Mouse (Mus musculus): ENCODE data around the gene Cyp4f13. TPM values are rescaled to one million over a fixed set of nuclear protein-coding genes. Genes with fewer than 3 reads are reported as not detected.

The Cyp4f13 gene
- polyA plus RNA-seq (2012; ENCODE audit: insufficient read depth, insufficient read length, missing spikeins) = 49.0 and 53.3 TPM in 2 replicates

- H3K4me3 ChIP-seq (ENCODE audit: insufficient read depth, low read length) = peak within 1 kb of the TSS; percentile 83
- H3K4me1 ChIP-seq (ENCODE audit: control insufficient read depth, insufficient read depth, low read length) = peaks cover 13% of the 10 kb centered on the region
- peak; percentile 30; the same call in 1 of the 2 replicates for TF ChIP-seq POLR2A (IDR thresholded peaks at IDR 0.05; ENCODE audit: borderline replicate concordance, low read depth, low read length)
- TF ChIP-seq CTCF (IDR thresholded peaks at IDR 0.05; ENCODE audit: low read depth, low read length) = no peak
- peak within 1 kb of the TSS; percentile 81 for H3K27ac ChIP-seq (ENCODE audit: insufficient read depth, low read depth, low read length)
These were observed at the start of gene Cyp4f13 for GRCm38 (mm10) chr17:32947215-32947914. Gene Cyp4f13 (minus strand): TSS chr17:32947402.

GRCm38 (mm10) chr17:32992699-32993474 is 45.7 kb upstream of the Cyp4f13 start, which contains the start of gene Zfp952:
Gene Zfp952 (plus strand): TSS chr17:32993129.
- H3K4me1 ChIP-seq (ENCODE audit: control insufficient read depth, insufficient read depth, low read length) = peaks cover 5% of the 10 kb centered on the region; the same call in 1 of the 2 replicates
- H3K4me3 ChIP-seq (ENCODE audit: insufficient read depth, low read length) = peak within 1 kb of the TSS; percentile 72
- peak within 1 kb of the TSS; percentile 51 for H3K27ac ChIP-seq (ENCODE audit: insufficient read depth, low read depth, low read length)
- TF ChIP-seq POLR2A (IDR thresholded peaks at IDR 0.05; ENCODE audit: borderline replicate concordance, low read depth, low read length) (no peak), CTCF (IDR thresholded peaks at IDR 0.05; ENCODE audit: low read depth, low read length) (no peak)

GRCm38 (mm10) chr17:32991965-32992698 is 44.9 kb upstream of the Cyp4f13 start:
- Histone ChIP-seq H3K4me3 (ENCODE audit: insufficient read depth, low read length) (peak overlapping the region; percentile 72), H3K27ac (ENCODE audit: insufficient read depth, low read depth, low read length) (no peak overlapping the region), H3K4me1 (ENCODE audit: control insufficient read depth, insufficient read depth, low read length) (peaks cover 5% of the 10 kb centered on the region; the same call in 1 of the 2 replicates)
- TF ChIP-seq POLR2A (IDR thresholded peaks at IDR 0.05; ENCODE audit: borderline replicate concordance, low read depth, low read length) = no peak
- peak; percentile 26; the same call in 1 of the 2 replicates for TF ChIP-seq CTCF (IDR thresholded peaks at IDR 0.05; ENCODE audit: low read depth, low read length)

GRCm38 (mm10) chr17:32986301-32986700 is 39.1 kb upstream of the Cyp4f13 start:
- TF ChIP-seq CTCF (IDR thresholded peaks at IDR 0.05; ENCODE audit: low read depth, low read length) (no peak), POLR2A (IDR thresholded peaks at IDR 0.05; ENCODE audit: borderline replicate concordance, low read depth, low read length) (no peak)
- no peak overlapping the region for H3K27ac ChIP-seq (ENCODE audit: insufficient read depth, low read depth, low read length)
- H3K4me1 ChIP-seq (ENCODE audit: control insufficient read depth, insufficient read depth, low read length) = no peaks in the 10 kb centered on the region

GRCm38 (mm10) chr17:32981361-32981760 is 34.2 kb upstream of the Cyp4f13 start:
- Histone ChIP-seq H3K4me3 (ENCODE audit: insufficient read depth, low read length) (no peak overlapping the region), H3K27ac (ENCODE audit: insufficient read depth, low read depth, low read length) (no peak overlapping the region), H3K4me1 (ENCODE audit: control insufficient read depth, insufficient read depth, low read length) (no peaks in the 10 kb centered on the region)
- TF ChIP-seq CTCF (IDR thresholded peaks at IDR 0.05; ENCODE audit: low read depth, low read length) (no peak), POLR2A (IDR thresholded peaks at IDR 0.05; ENCODE audit: borderline replicate concordance, low read depth, low read length) (no peak)

More at GRCm38 (mm10) chr17:32986301-32986700, 39.1 kb upstream of the Cyp4f13 start:
- H3K4me3 ChIP-seq (ENCODE audit: insufficient read depth, low read length) = no peak overlapping the region

GRCm38 (mm10) chr17:32965623-32966290 is 18.6 kb upstream of the Cyp4f13 start, which contains the start of gene Zfp472:
Gene Zfp472 (plus strand): TSS chr17:32965814.
- Histone ChIP-seq H3K4me3 (ENCODE audit: insufficient read depth, low read length) (peak within 1 kb of the TSS; percentile 90), H3K4me1 (ENCODE audit: control insufficient read depth, insufficient read depth, low read length) (peaks cover 10% of the 10 kb centered on the region), H3K27ac (ENCODE audit: insufficient read depth, low read depth, low read length) (peak within 1 kb of the TSS; percentile 81)
- TF ChIP-seq POLR2A (IDR thresholded peaks at IDR 0.05; ENCODE audit: borderline replicate concordance, low read depth, low read length) = no peak
- no peak for TF ChIP-seq CTCF (IDR thresholded peaks at IDR 0.05; ENCODE audit: low read depth, low read length)

GRCm38 (mm10) chr17:32965253-32965622 is 18.0 kb upstream of the Cyp4f13 start:
- Histone ChIP-seq H3K4me3 (ENCODE audit: insufficient read depth, low read length) (peak overlapping the region; percentile 90), H3K27ac (ENCODE audit: insufficient read depth, low read depth, low read length) (peak overlapping the region; percentile 61), H3K4me1 (ENCODE audit: control insufficient read depth, insufficient read depth, low read length) (peaks cover 10% of the 10 kb centered on the region)
- no peak for TF ChIP-seq CTCF (IDR thresholded peaks at IDR 0.05; ENCODE audit: low read depth, low read length)
- TF ChIP-seq POLR2A (IDR thresholded peaks at IDR 0.05; ENCODE audit: borderline replicate concordance, low read depth, low read length) = no peak

GRCm38 (mm10) chr17:32951441-32951840 is 4.2 kb upstream of the Cyp4f13 start:
- H3K4me3 ChIP-seq (ENCODE audit: insufficient read depth, low read length) = no peak overlapping the region
- peaks cover 6% of the 10 kb centered on the region for H3K4me1 ChIP-seq (ENCODE audit: control insufficient read depth, insufficient read depth, low read length)
- TF ChIP-seq CTCF (IDR thresholded peaks at IDR 0.05; ENCODE audit: low read depth, low read length) (peak; percentile 70), POLR2A (IDR thresholded peaks at IDR 0.05; ENCODE audit: borderline replicate concordance, low read depth, low read length) (no peak)
- no peak overlapping the region for H3K27ac ChIP-seq (ENCODE audit: insufficient read depth, low read depth, low read length)

- no peak overlapping the region for H3K27ac ChIP-seq (ENCODE audit: insufficient read depth, low read depth, low read length)
- TF ChIP-seq POLR2A (IDR thresholded peaks at IDR 0.05; ENCODE audit: borderline replicate concordance, low read depth, low read length) (no peak), CTCF (IDR thresholded peaks at IDR 0.05; ENCODE audit: low read depth, low read length) (no peak)
- peaks cover 11% of the 10 kb centered on the region for H3K4me1 ChIP-seq (ENCODE audit: control insufficient read depth, insufficient read depth, low read length)
- H3K4me3 ChIP-seq (ENCODE audit: insufficient read depth, low read length) = no peak overlapping the region
These were observed 3.8 kb upstream of the Cyp4f13 start for GRCm38 (mm10) chr17:32951006-32951405.

Measured in bone marrow macrophage, adult 2 months (primary cell).